In genomic region chr11:119057291-119057690, GRCm38 (mm10) we compare ENCODE assay signal across 8 mouse cellular contexts. TPM values are rescaled to one million over a fixed set of nuclear protein-coding genes. Genes with fewer than 3 reads are reported as not detected.
DNase-seq lines count a peak whose midpoint lies in the region; ATAC-seq and TF ChIP-seq lines count a peak whose summit lies in the region.

No protein-coding gene starts in this region.

- H3K9ac ChIP-seq in liver, adult 2 months (ENCODE audit: low read depth, low read length): peak overlapping the region; percentile 81
- H3K9ac ChIP-seq in embryonic facial prominence, embryonic 14.5 days (ENCODE audit: low read depth, low read length): peak overlapping the region; percentile 91
- H3K9ac ChIP-seq in intestine, embryonic 16.5 days (ENCODE audit: low read depth, low read length): peak overlapping the region; percentile 93
- peak overlapping the region; percentile 94 for H3K9ac ChIP-seq in neural tube, embryonic 12.5 days

- no peak for DNase-seq in liver, adult 2 months (ENCODE audit: extremely low read depth, low read depth, low spot score)
- DNase-seq in liver: no peak
- no peak for DNase-seq in embryonic facial prominence, embryonic 14.5 days (ENCODE audit: low spot score)
- no peak for DNase-seq in c-Kit-positive CD71-positive TER-119-positive erythroid progenitor cells, embryonic 14.5 days (ENCODE audit: low spot score)
- no peak for DNase-seq in cerebellum, adult 8-10 months
- DNase-seq in thymus, postnatal 14 days: no peak

- H3K9me3 ChIP-seq in embryonic facial prominence, embryonic 14.5 days (ENCODE audit: control insufficient read depth, low read length): no peaks in the 10 kb centered on the region
- no peaks in the 10 kb centered on the region for H3K9me3 ChIP-seq in intestine, embryonic 16.5 days (ENCODE audit: control insufficient read depth, low read length)
- no peaks in the 10 kb centered on the region for H3K9me3 ChIP-seq in neural tube, embryonic 12.5 days

- H3K27me3 ChIP-seq in liver, adult 2 months (ENCODE audit: control insufficient read depth, insufficient read depth, low read length): peaks cover 16% of the 10 kb centered on the region; the same call in 1 of the 2 replicates
- H3K27me3 ChIP-seq in embryonic facial prominence, embryonic 14.5 days (replicated peaks; ENCODE audit: control insufficient read depth, insufficient read depth, low read length): peaks cover 84% of the 10 kb centered on the region
- peaks cover 59% of the 10 kb centered on the region for H3K27me3 ChIP-seq in intestine, embryonic 16.5 days (replicated peaks; ENCODE audit: control insufficient read depth, insufficient read depth, low read length)
- peaks cover 79% of the 10 kb centered on the region for H3K27me3 ChIP-seq in neural tube, embryonic 12.5 days (replicated peaks)

- H3K36me3 ChIP-seq in liver, adult 2 months (ENCODE audit: control insufficient read depth, insufficient read depth, low read length): no peaks in the 10 kb centered on the region
- H3K36me3 ChIP-seq in embryonic facial prominence, embryonic 14.5 days (ENCODE audit: control insufficient read depth, insufficient read depth, low read length): no peaks in the 10 kb centered on the region
- H3K36me3 ChIP-seq in intestine, embryonic 16.5 days (ENCODE audit: control insufficient read depth, insufficient read depth, low read length): no peaks in the 10 kb centered on the region
- H3K36me3 ChIP-seq in neural tube, embryonic 12.5 days: no peaks in the 10 kb centered on the region

- peak overlapping the region; percentile 99 for H3K4me2 ChIP-seq in embryonic facial prominence, embryonic 14.5 days (ENCODE audit: low read depth, low read length)
- H3K4me2 ChIP-seq in intestine, embryonic 16.5 days (ENCODE audit: low read depth, low read length): peak overlapping the region; percentile 99
- peak overlapping the region; percentile 84 for H3K4me2 ChIP-seq in neural tube, embryonic 12.5 days (replicated peaks)

- no peak for TF ChIP-seq CTCF in liver, adult 2 months (IDR thresholded peaks at IDR 0.05; ENCODE audit: low read depth, low read length)

- ATAC-seq in embryonic facial prominence, embryonic 14.5 days (ENCODE audit: low read depth): no peak
- ATAC-seq in intestine, embryonic 16.5 days: no peak
- ATAC-seq in neural tube, embryonic 12.5 days (ENCODE audit: low FRiP score, low read depth): no peak

- H3K27ac ChIP-seq in liver, adult 2 months (replicated peaks; ENCODE audit: insufficient read depth, low read depth, low read length): no peak overlapping the region
- no peak overlapping the region for H3K27ac ChIP-seq in embryonic facial prominence, embryonic 14.5 days (replicated peaks; ENCODE audit: low read depth, low read length)
- no peak overlapping the region for H3K27ac ChIP-seq in intestine, embryonic 16.5 days (ENCODE audit: low read length)
- H3K27ac ChIP-seq in neural tube, embryonic 12.5 days: no peak overlapping the region

- no peaks in the 10 kb centered on the region for H3K79me2 ChIP-seq in liver, adult 2 months (ENCODE audit: control insufficient read depth, insufficient read depth, low read length)

- TF ChIP-seq POLR2A in liver, adult 2 months (IDR thresholded peaks at IDR 0.05; ENCODE audit: extremely low read depth, insufficient read depth, low read length): no peak

- H3K4me1 ChIP-seq in liver, adult 2 months (ENCODE audit: control insufficient read depth, insufficient read depth, low read length): peaks cover 4% of the 10 kb centered on the region; the same call in 1 of the 2 replicates
- H3K4me1 ChIP-seq in embryonic facial prominence, embryonic 14.5 days (ENCODE audit: control insufficient read depth, insufficient read depth, low read length): peaks cover 35% of the 10 kb centered on the region
- H3K4me1 ChIP-seq in intestine, embryonic 16.5 days (ENCODE audit: control insufficient read depth, insufficient read depth, low read length): peaks cover 46% of the 10 kb centered on the region
- peaks cover 56% of the 10 kb centered on the region for H3K4me1 ChIP-seq in neural tube, embryonic 12.5 days

- 8% methylated on average over 9 of the region's 9 CpGs for WGBS in liver, adult 2 months
- 3% methylated on average over 9 of the region's 9 CpGs for WGBS in embryonic facial prominence, embryonic 14.5 days
- 6% methylated on average over 9 of the region's 9 CpGs for WGBS in intestine, embryonic 16.5 days
- WGBS in neural tube, embryonic 12.5 days: 1% methylated on average over 9 of the region's 9 CpGs

- H3K4me3 ChIP-seq in liver, adult 2 months (ENCODE audit: insufficient read depth, low read depth, low read length): 0 out of 2 replicates have a peak overlapping the region, but pooled peaks have one; percentile 82
- peak overlapping the region; percentile 65 for H3K4me3 ChIP-seq in embryonic facial prominence, embryonic 14.5 days (ENCODE audit: low read depth, low read length)
- peak overlapping the region; percentile 66 for H3K4me3 ChIP-seq in intestine, embryonic 16.5 days (ENCODE audit: low read length)
- H3K4me3 ChIP-seq in neural tube, embryonic 12.5 days: peak overlapping the region; percentile 57

RNA-seq across cellular contexts. Expression of gene Cbx8, which starts 16.5 kb away (rescaled TPM):
- total RNA-seq in liver, adult 2 months (2014; rRNA removed): 4.3 and 5.1 TPM in 2 replicates
- 1.7 and 4.4 TPM in 2 replicates for polyA plus RNA-seq in liver, adult 2 months (2012; rRNA removed)
- 9.6 and 10.1 TPM in 2 replicates for polyA plus RNA-seq in embryonic facial prominence, embryonic 14.5 days (2014; fragmentation: Nextera tagmentation; extraction: Ambion mirVana)
- 8.1 and 8.5 TPM in 2 replicates for polyA plus RNA-seq in intestine, embryonic 16.5 days (2015; fragmentation: Nextera tagmentation; extraction: Ambion mirVana)
- polyA plus RNA-seq in neural tube, embryonic 12.5 days (2016; fragmentation: Nextera tagmentation; extraction: Ambion mirVana): 8.6 and 9.9 TPM in 2 replicates

RNA-seq across cellular contexts. Expression of gene Cbx4, which starts 28.7 kb away (rescaled TPM):
- total RNA-seq in liver, adult 2 months (2014; rRNA removed): 2.8 and 2.9 TPM in 2 replicates
- polyA plus RNA-seq in liver, adult 2 months (2012; rRNA removed): 7.9 and 8.2 TPM in 2 replicates
- polyA plus RNA-seq in embryonic facial prominence, embryonic 14.5 days (2014; fragmentation: Nextera tagmentation; extraction: Ambion mirVana): 11.0 and 13.5 TPM in 2 replicates
- polyA plus RNA-seq in intestine, embryonic 16.5 days (2015; fragmentation: Nextera tagmentation; extraction: Ambion mirVana): 9.3 and 10.0 TPM in 2 replicates
- 12.5 and 12.7 TPM in 2 replicates for polyA plus RNA-seq in neural tube, embryonic 12.5 days (2016; fragmentation: Nextera tagmentation; extraction: Ambion mirVana)

RNA-seq across cellular contexts. Expression of gene Cbx2, which starts 34.5 kb away (rescaled TPM):
- total RNA-seq in liver, adult 2 months (2014; rRNA removed): 3.9 and 4.9 TPM in 2 replicates
- 2.9 and 4.1 TPM in 2 replicates for polyA plus RNA-seq in liver, adult 2 months (2012; rRNA removed)
- polyA plus RNA-seq in embryonic facial prominence, embryonic 14.5 days (2014; fragmentation: Nextera tagmentation; extraction: Ambion mirVana): 23.9 and 28.3 TPM in 2 replicates
- 17.8 and 18.1 TPM in 2 replicates for polyA plus RNA-seq in intestine, embryonic 16.5 days (2015; fragmentation: Nextera tagmentation; extraction: Ambion mirVana)
- polyA plus RNA-seq in neural tube, embryonic 12.5 days (2016; fragmentation: Nextera tagmentation; extraction: Ambion mirVana): 46.6 and 47.6 TPM in 2 replicates
